Mouse (Mus musculus): ENCODE measurements around the gene Tmem204.
"Not testable (repeated sequence)": the region's sequence is repeated elsewhere in the genome, so short reads cannot be mapped to it uniquely, and the experiment has no call there.

Tmem204 gene

GRCm38 (mm10) chr17:25083444-25083931 lies at the start of gene Tmem204:
Gene Tmem204 (minus strand): TSS chr17:25083591.
- DNase-seq (ENCODE audit: low read depth, low spot score), result no peak

- DNase-seq (ENCODE audit: low read depth, low spot score), result no peak
These were observed 46.7 kb upstream of the Tmem204 start for GRCm38 (mm10) chr17:25130060-25130459.

- DNase-seq (ENCODE audit: low read depth, low spot score), result no peak
These were observed 44.3 kb upstream of the Tmem204 start for GRCm38 (mm10) chr17:25127681-25128080.

- peak; percentile 13 for DNase-seq (ENCODE audit: low read depth, low spot score)
These were observed 43.7 kb upstream of the Tmem204 start for GRCm38 (mm10) chr17:25127079-25127478.

- DNase-seq (ENCODE audit: low read depth, low spot score), result not testable (repeated sequence)
These were observed 42.2 kb upstream of the Tmem204 start for GRCm38 (mm10) chr17:25125442-25126060.

GRCm38 (mm10) chr17:25123979-25124378 lies 40.6 kb upstream of the Tmem204 start:
- no peak for DNase-seq (ENCODE audit: low read depth, low spot score)

GRCm38 (mm10) chr17:25120406-25120805 lies 37.0 kb upstream of the Tmem204 start, which contains the start of gene Ptx4:
Gene Ptx4 (plus strand): TSS chr17:25120760.
- DNase-seq (ENCODE audit: low read depth, low spot score), result no peak

- peak; percentile 15 for DNase-seq (ENCODE audit: low read depth, low spot score)
These were observed 33.9 kb upstream of the Tmem204 start for GRCm38 (mm10) chr17:25117263-25117662.

- DNase-seq (ENCODE audit: low read depth, low spot score), result peak; percentile 86
These were observed 32.5 kb upstream of the Tmem204 start, which contains the start of gene Telo2 for GRCm38 (mm10) chr17:25115664-25116432. Gene Telo2 (minus strand): TSS chr17:25115967.

GRCm38 (mm10) chr17:25114908-25115645 lies 31.7 kb upstream of the Tmem204 start:
- peak; percentile 15 for DNase-seq (ENCODE audit: low read depth, low spot score)

GRCm38 (mm10) chr17:25112423-25112810 lies 29.0 kb upstream of the Tmem204 start:
- no peak for DNase-seq (ENCODE audit: low read depth, low spot score)

- DNase-seq (ENCODE audit: low read depth, low spot score), result peak; percentile 68
These were observed 28.5 kb upstream of the Tmem204 start for GRCm38 (mm10) chr17:25111739-25112422.

- DNase-seq (ENCODE audit: low read depth, low spot score), result no peak
These were observed 27.8 kb upstream of the Tmem204 start for GRCm38 (mm10) chr17:25111220-25111619.

- DNase-seq (ENCODE audit: low read depth, low spot score), result no peak
These were observed 27.2 kb upstream of the Tmem204 start for GRCm38 (mm10) chr17:25110590-25110989.

GRCm38 (mm10) chr17:25109578-25109977 lies 26.2 kb upstream of the Tmem204 start:
- DNase-seq (ENCODE audit: low read depth, low spot score), result no peak

- no peak for DNase-seq (ENCODE audit: low read depth, low spot score)
These were observed 24.4 kb upstream of the Tmem204 start for GRCm38 (mm10) chr17:25107786-25108185.

GRCm38 (mm10) chr17:25101338-25101737 lies 17.9 kb upstream of the Tmem204 start:
- no peak for DNase-seq (ENCODE audit: low read depth, low spot score)

- no peak for DNase-seq (ENCODE audit: low read depth, low spot score)
These were observed 16.7 kb upstream of the Tmem204 start for GRCm38 (mm10) chr17:25100052-25100451.

- DNase-seq (ENCODE audit: low read depth, low spot score), result no peak
These were observed 12.8 kb upstream of the Tmem204 start for GRCm38 (mm10) chr17:25096221-25096620.

GRCm38 (mm10) chr17:25090450-25090849 lies 7.1 kb upstream of the Tmem204 start:
- no peak for DNase-seq (ENCODE audit: low read depth, low spot score)

GRCm38 (mm10) chr17:25089158-25089557 lies 5.8 kb upstream of the Tmem204 start:
- DNase-seq (ENCODE audit: low read depth, low spot score), result no peak
